Mouse (Mus musculus): Measurements from ENCODE around the gene Ccpg1os. TPM values are rescaled to one million over a fixed set of nuclear protein-coding genes. Genes with fewer than 3 reads are reported as not detected.

Ccpg1os gene
- total and polyA plus RNA-seq, 3 experiments, result 5.2 to 12.6 (median 7.3) TPM

DNA sequence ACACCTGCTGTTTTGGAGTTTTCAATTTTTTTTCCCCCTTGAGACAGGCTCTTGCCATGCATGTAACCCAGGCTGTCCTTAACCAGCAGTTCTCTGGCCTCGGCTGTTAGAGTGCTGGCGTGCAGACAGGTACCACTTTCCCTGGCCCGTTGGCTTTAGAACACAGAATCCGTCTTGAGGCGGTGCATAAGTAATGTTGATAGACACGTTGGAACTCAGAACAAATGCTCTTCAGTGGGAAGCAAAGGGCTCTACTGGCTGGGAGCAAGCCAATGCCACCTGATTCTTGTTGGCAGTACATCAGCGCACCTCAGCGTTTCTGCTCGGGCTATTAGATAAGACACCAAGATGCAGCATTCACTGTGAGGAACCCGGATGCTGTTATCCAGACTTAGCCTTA, 34.7 kb upstream of the Ccpg1os start:
- H3K4me3 ChIP-seq (replicated peaks in 1 of 3; ENCODE audit: low read depth in 2 of 3, low read length in 2 of 3, poor library complexity in 1 of 3), result no peak overlapping the region
- DNase-seq (ENCODE audit: extremely low read depth), result no peak
- no peaks in the 10 kb centered on the region for H3K79me2 ChIP-seq (replicated peaks; ENCODE audit: control insufficient read depth, extremely low read depth, insufficient read depth, poor library complexity, severe bottlenecking)
- no peak overlapping the region for H3K4me2 ChIP-seq (ENCODE audit: insufficient read depth, low read depth, poor library complexity, severe bottlenecking)
- no peaks in the 10 kb centered on the region for H3K4me1 ChIP-seq (ENCODE audit: control insufficient read depth in 1 of 2, insufficient read depth in 2 of 2)
- H3K9ac ChIP-seq (ENCODE audit: insufficient read depth, low read depth), result no peak overlapping the region
- no peak overlapping the region for H3K27ac ChIP-seq (ENCODE audit: insufficient read depth, low read depth)
- TF ChIP-seq RCOR1 (conservative IDR thresholded peaks at IDR 0.05; ENCODE audit: low read depth, low read length) (no peak), SMC3 (IDR thresholded peaks at IDR 0.05; ENCODE audit: low read depth, low read length) (no peak), CHD2 (IDR thresholded peaks at IDR 0.05; ENCODE audit: low read length) (no peak), CHD1 (IDR thresholded peaks at IDR 0.05; ENCODE audit: low read depth, low read length) (no peak), JUND (conservative IDR thresholded peaks at IDR 0.05; ENCODE audit: low read depth, low read length) (no peak), BHLHE40 (IDR thresholded peaks at IDR 0.05; ENCODE audit: low read depth, low read length) (no peak), MAX (IDR thresholded peaks at IDR 0.05; ENCODE audit: low read length) (no peak), TBP (conservative IDR thresholded peaks at IDR 0.05; ENCODE audit: low read depth, low read length) (no peak), KAT2A (IDR thresholded peaks at IDR 0.05; ENCODE audit: insufficient replicate concordance, low read length) (no peak), TCF12 (IDR thresholded peaks at IDR 0.05; ENCODE audit: low read depth, low read length) (no peak), JUN (IDR thresholded peaks at IDR 0.05; ENCODE audit: insufficient read depth, low read depth, low read length) (no peak), POLR2AphosphoS2 (IDR thresholded peaks at IDR 0.05; ENCODE audit: low read depth, low read length) (no peak), MAZ (IDR thresholded peaks at IDR 0.05; ENCODE audit: low read depth, low read length) (no peak), USF1 (IDR thresholded peaks at IDR 0.05; ENCODE audit: low read depth, low read length) (no peak), MYC (IDR thresholded peaks at IDR 0.05; ENCODE audit: low read depth, low read length) (no peak), USF2 (conservative IDR thresholded peaks at IDR 0.05; ENCODE audit: low read depth, low read length) (no peak), RAD21 (IDR thresholded peaks at IDR 0.05; ENCODE audit: low read depth, low read length) (no peak), CTCF (conservative IDR thresholded peaks at IDR 0.05 in 1 of 2, IDR thresholded peaks at IDR 0.05 in 1 of 2; ENCODE audit: low read depth in 2 of 2, low read length in 2 of 2) (no peak), IRF4 (IDR thresholded peaks at IDR 0.05; ENCODE audit: low read depth, low read length) (no peak)
- H3K27me3 ChIP-seq (replicated peaks), result no peaks in the 10 kb centered on the region
- H3K36me3 ChIP-seq (replicated peaks in 1 of 2; ENCODE audit: control insufficient read depth in 1 of 2, insufficient read depth in 1 of 2, low read length in 1 of 2), result peaks cover 54 to 88% of the 10 kb centered on the region in 2 experiments
- no peaks in the 10 kb centered on the region for H3K9me3 ChIP-seq (replicated peaks; ENCODE audit: low read length)
- in situ Hi-C loops (cut with MboI; ENCODE audit: low pct_ligation_motif_present, low pct_unique_long_range_greater_than_20kb, low sequenced_read_pairs), result no loop called here
- dilution Hi-C loops (cut with MboI; ENCODE audit: extremely low pct_ligation_motif_present, extremely low pct_unique_long_range_greater_than_20kb, low sequenced_read_pairs), result no loop called here

- dilution Hi-C loops (cut with MboI; ENCODE audit: extremely low pct_ligation_motif_present, extremely low pct_unique_long_range_greater_than_20kb, low sequenced_read_pairs), result no loop called here
- no peak overlapping the region for H3K9ac ChIP-seq (ENCODE audit: insufficient read depth, low read depth)
Observed at GRCm38 (mm10) chr9:73014724-73015123, 29.5 kb upstream of the Ccpg1os start.

More at GRCm38 (mm10) chr9:73014724-73015123, 29.5 kb upstream of the Ccpg1os start:
- Histone ChIP-seq H3K79me2 (replicated peaks; ENCODE audit: control insufficient read depth, extremely low read depth, insufficient read depth, poor library complexity, severe bottlenecking) (no peaks in the 10 kb centered on the region), H3K4me2 (ENCODE audit: insufficient read depth, low read depth, poor library complexity, severe bottlenecking) (no peak overlapping the region), H3K27me3 (replicated peaks) (no peaks in the 10 kb centered on the region), H3K9me3 (replicated peaks; ENCODE audit: low read length) (no peaks in the 10 kb centered on the region), H3K4me3 (replicated peaks in 1 of 3; ENCODE audit: low read depth in 2 of 3, low read length in 2 of 3, poor library complexity in 1 of 3) (no peak overlapping the region), H3K27ac (ENCODE audit: insufficient read depth, low read depth) (no peak overlapping the region), H3K4me1 (ENCODE audit: control insufficient read depth in 1 of 2, insufficient read depth in 2 of 2) (no peaks in the 10 kb centered on the region), H3K36me3 (replicated peaks in 1 of 2; ENCODE audit: control insufficient read depth in 1 of 2, insufficient read depth in 1 of 2, low read length in 1 of 2) (peaks cover 65 to 95% of the 10 kb centered on the region in 2 experiments)
- no peak for DNase-seq (ENCODE audit: extremely low read depth)
- TF ChIP-seq ELF1 (IDR thresholded peaks at IDR 0.05; ENCODE audit: low read depth, low read length) (no peak), JUND (conservative IDR thresholded peaks at IDR 0.05; ENCODE audit: low read depth, low read length) (no peak), MYC (IDR thresholded peaks at IDR 0.05; ENCODE audit: low read depth, low read length) (no peak), SMC3 (IDR thresholded peaks at IDR 0.05; ENCODE audit: low read depth, low read length) (no peak)
- in situ Hi-C loops (cut with MboI; ENCODE audit: low pct_ligation_motif_present, low pct_unique_long_range_greater_than_20kb, low sequenced_read_pairs), result no loop called here

All from CH12.LX (cell line).